Mouse (Mus musculus) myocyte (in vitro differentiated cells): ENCODE measurements at regions not wholly inside any gene's neighbourhood (a gene's known extent, or its start where the extent isn't known, plus 50 kb on each side); places are given as distances from the start of the nearest gene placed in this dataset.

ENCODE experiments used
- E2F4 ChIP-seq: IDR thresholded peaks from one replicate; pipeline ENCODE4 v1.6.1; 2011; ENCODE audit warnings: mild to moderate bottlenecking, control low read depth, moderate library complexity; ENCODE audit not compliant: insufficient read depth
- MAX ChIP-seq: IDR thresholded peaks from one replicate; pipeline ENCODE4 v1.6.1; 2011; ENCODE audit warnings: low read depth, mild to moderate bottlenecking, control low read depth
- MYOG ChIP-seq, 3 experiments: IDR thresholded peaks; one replicate each; pipeline ENCODE4 v1.6.1; 2011; ENCODE audit warnings: control low read depth in 2 of 3, low read depth in 2 of 3, mild to moderate bottlenecking in 2 of 3; ENCODE audit not compliant: insufficient read length in 2 of 3, control insufficient read depth in 1 of 3, insufficient read depth in 1 of 3
- POLR2A ChIP-seq: IDR thresholded peaks from one replicate; pipeline ENCODE4 v1.6.1; 2011; ENCODE audit warnings: low read depth, mild to moderate bottlenecking, control low read depth, moderate library complexity; ENCODE audit not compliant: insufficient read length
- TCF12 ChIP-seq: IDR thresholded peaks from one replicate; pipeline ENCODE4 v1.6.1; 2011; ENCODE audit warnings: mild to moderate bottlenecking, control low read depth; ENCODE audit not compliant: poor library complexity, insufficient read depth, severe bottlenecking
- TCF3 ChIP-seq: IDR thresholded peaks from one replicate; pipeline ENCODE4 v1.6.1; 2011; ENCODE audit warnings: low read depth, control low read depth; ENCODE audit not compliant: insufficient read length

- TF ChIP-seq POLR2A (no peak), E2F4 (no peak), MAX (no peak), MYOG (IDR thresholded peaks at IDR 0.05; ENCODE audit: control insufficient read depth in 1 of 3, insufficient read depth in 1 of 3, insufficient read length in 2 of 3, low read depth in 2 of 3) (no peak), TCF3 (no peak), TCF12 (no peak)
Observed at GRCm38 (mm10) chr10:66914288-66914975, 181.5 kb upstream of the Jmjd1c start.
